Mouse (Mus musculus) lung, postnatal 0 days (tissue): ENCODE results near the gene Bdkrb2.

ENCODE experiments used
- CTCF ChIP-seq: IDR thresholded peaks from 2 replicates; pipeline ENCODE4 v1.5.1; 2016; ENCODE audit warnings: antibody characterized with exemption, mild to moderate bottlenecking
- EP300 ChIP-seq: IDR thresholded peaks from 2 replicates; pipeline ENCODE4 v1.6.1; 2016; ENCODE audit warnings: antibody characterized with exemption, mild to moderate bottlenecking, control low read depth

GRCm38 (mm10) chr12:105582486-105582885, 19.5 kb downstream of the Bdkrb2 start:
- TF ChIP-seq CTCF (no peak), EP300 (no peak)
